Mouse (Mus musculus) inflammation-experienced regulatory T-cells, adult 6 months (primary cell): ENCODE data around the gene Insig1. TPM values are rescaled to one million over a fixed set of nuclear protein-coding genes. Genes with fewer than 3 reads are reported as not detected.

Source experiments
- ATAC-seq: one replicate; pipeline ENCODE4 v1.8.0; 2017
- polyA plus RNA-seq, 3 experiments: library from polyadenylated mRNA; unstranded; fragments of 100-300 nt; shearing (Covaris generic); gene quantifications; one replicate each; pipeline ENCODE4 v1.2.1; 2017

Insig1 gene
- 10 to 100 TPM; 22.3 to 43.4 (median 26.7) TPM for polyA plus RNA-seq

DNA sequence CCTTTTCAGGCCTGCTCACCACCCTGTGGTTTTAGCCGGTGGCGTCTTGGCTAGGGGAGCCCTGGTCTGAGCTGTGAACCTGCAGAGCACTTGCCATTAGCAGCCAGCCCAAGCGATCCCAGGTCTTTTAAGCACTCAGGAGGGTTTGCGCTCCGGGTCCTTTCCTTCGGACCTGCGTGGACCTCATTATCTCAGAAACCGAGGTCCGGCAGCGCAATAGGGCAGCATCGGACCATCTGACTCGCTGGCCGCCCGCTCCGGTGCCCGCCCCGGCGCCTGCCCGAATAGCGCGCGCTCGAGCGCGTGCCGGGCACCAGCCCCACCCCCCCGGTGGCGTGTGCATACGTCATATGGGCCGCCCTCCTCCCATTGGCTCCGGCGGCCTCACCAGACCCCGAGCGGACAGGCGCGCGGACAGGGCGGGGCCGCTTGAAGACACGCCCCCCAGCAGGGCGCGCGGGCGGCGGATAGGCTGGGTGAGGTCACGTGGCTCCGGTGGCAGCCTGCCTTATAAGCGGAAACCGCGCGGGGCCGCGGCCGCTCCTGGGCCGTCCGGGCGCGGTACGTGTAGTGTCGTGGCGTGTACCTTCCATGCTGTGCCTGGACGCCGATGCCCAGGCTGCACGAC lies at the start of gene Insig1:
TSS of gene Insig1 (plus strand) at position 536 of the 628 bp plus-strand sequence.
- ATAC-seq: peak; percentile 77

DNA sequence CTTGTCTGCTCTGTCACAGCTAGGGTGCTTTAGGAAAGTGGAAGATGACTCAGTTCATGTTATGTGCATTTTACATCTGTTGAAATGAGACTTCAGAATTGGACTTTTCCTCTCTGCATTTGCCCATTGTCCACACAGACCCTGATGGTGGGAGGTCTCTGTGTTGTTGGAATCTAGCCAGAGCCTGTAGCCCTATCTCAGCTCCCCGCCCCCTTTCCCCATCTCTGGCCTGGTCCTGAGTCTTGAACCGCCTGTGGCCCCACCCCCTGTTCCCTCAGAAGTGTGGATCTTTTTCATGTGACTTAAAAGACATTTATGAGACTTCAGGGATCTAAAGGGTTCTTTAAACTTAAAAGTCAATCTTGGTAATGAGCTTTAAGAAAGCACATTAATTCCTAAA lies 47.7 kb upstream of the Insig1 start:
- no peak for ATAC-seq

DNA sequence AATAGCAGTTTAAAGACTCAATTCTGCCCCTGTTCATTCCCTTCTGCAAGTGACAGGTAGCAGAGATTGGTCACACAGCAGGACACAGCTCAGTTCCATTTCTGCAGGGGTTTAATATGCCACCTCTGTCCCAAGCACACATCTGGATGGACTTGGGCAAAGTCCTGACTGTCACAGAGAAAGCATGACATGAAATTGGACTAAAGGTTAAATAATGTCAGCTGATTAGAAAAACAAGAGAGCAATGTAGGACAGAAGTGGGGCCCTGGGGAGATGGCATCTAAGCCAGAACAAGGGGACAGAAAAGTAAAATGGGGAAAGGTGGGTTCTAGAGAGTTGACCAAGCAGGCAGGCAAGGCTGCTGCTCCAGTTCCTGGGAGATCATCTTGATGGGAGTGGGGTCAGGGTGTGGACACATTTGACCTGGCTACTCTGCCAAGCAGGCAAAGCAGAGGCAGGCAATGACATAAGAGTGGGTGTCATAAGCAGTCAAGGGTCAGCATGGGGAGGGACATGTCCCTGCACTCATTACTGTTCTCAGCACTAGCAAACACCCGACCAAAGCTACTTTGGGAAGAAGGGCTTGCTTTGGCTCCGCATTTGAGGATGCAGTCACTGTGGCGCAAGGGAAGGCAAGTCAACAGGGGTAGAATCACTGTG lies 39.5 kb upstream of the Insig1 start:
- ATAC-seq: no peak

DNA sequence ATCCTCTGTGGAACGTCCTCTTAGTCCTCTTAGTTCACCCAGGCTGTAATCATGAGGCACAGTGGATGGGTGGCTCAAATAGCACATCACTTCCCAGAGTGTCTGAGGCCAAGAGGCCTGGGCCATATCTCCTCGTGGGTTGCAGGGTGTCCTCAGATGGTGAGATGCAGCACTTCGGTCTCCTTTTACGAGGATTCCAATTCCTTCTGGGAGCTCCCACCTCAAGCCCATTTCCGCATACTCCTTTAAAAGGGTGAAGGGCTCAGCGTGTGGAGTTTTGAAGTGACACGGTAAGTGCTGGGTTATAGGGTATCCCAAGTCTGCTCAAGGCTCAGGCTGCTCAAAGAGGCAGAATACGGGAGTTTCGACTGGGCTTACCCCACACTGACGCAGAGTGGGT lies 38.3 kb upstream of the Insig1 start:
- no peak for ATAC-seq

DNA sequence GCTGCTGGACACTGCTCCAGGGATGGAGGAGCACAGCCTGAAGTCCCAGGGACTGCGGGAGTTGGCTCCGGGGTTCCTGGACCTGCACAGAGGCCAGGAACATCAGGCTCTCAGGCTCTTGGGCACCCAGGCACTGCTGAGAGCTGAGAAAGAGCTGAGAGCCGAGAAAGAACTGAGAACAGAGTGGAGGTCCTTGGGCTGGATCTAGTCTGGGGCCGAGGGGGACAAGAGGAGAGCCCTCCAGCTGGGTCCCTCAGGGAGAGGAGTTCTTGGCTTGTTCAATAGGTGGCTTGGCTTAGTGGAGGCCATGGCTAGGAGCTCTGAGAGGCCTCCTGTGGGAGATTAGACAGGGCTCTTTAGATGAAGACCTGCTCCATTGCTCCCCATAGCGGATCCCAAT lies 37.9 kb upstream of the Insig1 start:
- ATAC-seq: no peak

DNA sequence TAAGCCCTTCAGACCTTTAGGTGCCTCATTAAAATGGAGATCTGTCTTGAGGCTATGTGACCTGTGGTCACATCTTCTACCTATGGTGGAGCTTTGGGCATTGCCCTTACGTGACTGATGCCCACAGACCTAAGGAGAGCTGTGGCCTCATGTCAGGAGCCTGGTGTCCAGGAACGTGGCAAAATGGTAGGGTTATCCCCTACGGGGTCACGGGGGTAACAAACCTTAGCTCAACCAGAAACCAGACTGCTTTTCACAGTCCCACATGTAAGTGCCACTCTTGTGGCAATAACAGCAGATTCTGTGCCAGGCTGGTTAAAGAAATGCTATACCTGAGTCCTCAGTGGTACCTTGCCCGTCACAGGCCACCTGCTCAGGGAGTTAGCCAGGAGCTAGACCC lies 37.3 kb upstream of the Insig1 start:
- ATAC-seq: no peak

DNA sequence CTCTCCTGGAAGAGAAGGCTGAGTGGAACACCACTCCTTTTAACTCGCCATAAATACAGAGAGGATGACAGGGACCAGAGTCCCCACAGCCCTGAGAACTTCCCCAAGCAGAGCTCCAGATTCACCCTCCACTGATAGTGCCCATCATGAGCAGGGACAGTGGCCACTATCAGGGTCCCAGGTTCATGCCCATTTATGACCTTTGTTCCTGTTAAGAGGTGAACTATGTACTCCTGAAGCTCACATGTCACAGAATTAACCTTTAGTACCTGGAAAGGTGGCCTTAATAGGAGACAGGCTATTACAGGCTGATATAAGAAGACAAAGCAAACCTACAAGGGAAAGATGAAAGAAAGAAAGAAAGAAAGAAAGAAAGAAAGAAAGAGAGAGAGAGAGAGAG lies 35.2 kb upstream of the Insig1 start:
- ATAC-seq: no peak

DNA sequence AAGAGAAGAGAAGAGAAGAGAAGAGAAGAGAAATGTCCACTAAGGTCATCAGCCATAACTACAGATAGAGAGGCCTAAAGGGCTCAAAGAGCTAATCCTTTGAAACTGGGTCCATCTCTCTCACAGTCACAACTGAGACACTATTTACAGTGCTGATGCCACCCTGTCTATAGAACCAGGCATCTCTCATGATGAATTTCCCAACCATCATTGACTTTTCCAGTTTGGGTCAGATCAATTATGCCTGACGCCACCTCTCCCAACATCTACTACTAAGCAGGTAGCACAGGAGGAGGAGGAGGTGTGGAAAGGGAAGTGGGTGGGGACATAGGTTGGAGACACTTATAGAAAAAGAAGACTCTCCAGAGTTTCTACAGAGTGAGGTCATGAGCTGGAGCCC lies 34.6 kb upstream of the Insig1 start:
- ATAC-seq: no peak

DNA sequence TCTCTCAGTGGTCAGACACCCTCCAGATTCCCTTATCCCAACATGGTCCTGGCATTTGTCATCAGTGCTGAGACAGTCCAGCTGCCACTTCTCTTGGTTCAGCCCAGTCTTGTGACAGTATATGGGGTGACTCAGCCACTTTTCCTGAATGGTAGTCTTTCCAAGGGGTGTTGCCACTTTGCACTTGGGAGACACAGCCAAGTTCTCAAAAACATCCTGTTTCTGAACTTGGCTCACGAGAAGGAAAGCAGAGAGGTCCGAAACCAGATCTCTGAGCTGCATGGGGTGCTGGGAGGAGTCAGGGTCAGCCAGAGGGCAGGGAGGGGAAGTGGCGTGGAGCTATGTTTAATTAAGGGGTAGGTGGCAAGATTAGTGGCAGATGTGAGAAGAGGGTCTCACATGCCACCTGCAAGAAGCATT lies 34.0 kb upstream of the Insig1 start:
- no peak for ATAC-seq

DNA sequence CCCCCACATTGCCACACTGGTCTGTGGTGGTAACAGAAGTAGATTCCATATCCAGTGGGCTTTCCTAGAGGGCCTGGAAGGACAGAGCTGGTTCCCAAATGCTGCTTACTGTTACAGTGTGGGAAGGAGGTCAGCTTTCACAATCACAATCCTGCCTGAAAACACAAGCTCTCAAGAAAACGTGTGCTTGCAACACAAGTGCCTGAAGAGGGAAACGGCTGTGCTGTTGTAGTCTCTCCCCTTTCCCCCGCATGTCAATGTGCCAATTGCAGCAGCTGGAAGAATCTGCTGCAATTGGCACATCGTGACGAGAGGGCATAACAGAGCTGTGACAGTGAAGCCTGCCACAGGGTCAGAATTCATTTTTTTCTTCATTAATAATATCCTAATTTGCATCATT lies 33.5 kb upstream of the Insig1 start:
- ATAC-seq: no peak

DNA sequence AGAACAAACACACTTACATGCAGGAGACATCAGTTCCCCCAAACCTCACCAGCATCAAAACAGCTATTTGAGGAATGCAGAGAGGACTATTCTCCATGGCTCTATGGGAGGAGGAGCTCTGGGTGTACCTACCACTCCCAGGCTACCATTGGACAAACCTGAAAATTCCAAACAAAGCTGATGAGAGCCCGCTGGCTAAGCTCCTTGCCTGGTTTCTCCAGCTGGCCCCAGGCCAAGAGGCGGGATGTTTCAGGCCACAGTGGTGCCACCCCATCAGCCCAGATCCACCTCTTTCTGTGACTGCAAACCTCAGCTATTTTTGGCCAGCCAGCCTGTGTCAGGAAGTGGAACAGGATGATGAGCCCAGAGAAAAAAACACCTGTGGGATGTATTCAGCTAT lies 33.0 kb upstream of the Insig1 start:
- no peak for ATAC-seq

DNA sequence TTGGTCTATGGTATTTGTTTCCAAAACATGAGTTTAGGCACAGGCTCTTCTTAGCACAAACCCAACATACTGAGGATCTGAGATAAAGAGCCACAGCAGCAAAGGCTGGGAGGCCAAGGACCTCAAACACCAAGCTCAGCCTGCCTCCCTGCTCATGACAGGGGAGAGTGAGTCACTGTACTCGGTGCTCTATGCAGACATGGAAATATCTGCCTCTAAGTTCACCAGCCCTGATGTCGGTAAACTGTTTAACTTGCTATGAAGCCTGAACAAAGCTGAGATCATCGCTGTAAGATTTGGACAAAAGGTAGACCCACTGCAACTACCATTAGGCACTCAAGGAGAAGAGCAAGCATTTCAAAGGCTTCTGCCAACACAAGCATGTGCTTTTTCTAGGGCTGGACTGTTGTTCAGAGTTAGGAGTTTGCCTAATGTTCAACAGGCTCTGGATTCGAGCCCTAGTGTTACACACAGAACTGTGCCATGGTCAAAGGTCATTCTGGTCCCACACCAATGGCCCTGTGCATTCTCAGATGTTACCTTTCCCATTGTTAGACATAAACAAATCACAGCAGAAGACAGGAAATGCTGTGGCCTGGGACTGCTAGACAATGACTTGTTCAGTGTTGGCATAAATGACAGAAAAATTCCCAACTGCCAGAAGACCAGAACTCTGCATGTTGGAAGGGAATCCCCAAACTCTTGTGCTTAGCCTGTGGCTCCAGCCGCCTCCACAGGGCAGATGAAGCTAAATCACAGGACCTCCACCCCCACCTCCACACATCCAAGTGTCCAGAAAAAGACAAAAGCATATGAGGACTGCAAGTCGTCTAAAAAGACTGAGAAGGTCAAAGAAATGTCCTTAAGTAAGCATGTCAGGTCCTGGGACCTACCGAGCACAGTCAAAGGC lies 31.2 kb upstream of the Insig1 start:
- no peak for ATAC-seq

DNA sequence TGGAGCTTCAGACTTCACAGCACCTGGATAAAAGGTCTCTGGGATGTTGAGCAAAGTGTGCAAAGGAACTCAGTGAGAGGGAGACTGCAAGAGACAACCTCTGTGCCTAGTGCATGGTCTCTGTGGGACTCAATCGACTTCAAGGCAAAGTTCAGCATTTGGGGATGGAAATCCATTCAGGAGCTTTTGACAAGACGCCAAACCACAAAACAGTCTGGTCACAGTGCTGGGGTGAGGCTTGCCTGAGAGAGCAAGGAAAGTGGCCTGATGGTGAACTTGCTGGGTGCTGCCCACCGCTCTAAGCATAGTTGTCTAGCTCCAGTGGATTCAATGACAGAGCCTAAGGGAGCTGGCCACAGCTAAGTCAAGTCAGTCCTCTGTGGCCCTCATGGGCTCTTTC lies 30.4 kb upstream of the Insig1 start:
- no peak for ATAC-seq

DNA sequence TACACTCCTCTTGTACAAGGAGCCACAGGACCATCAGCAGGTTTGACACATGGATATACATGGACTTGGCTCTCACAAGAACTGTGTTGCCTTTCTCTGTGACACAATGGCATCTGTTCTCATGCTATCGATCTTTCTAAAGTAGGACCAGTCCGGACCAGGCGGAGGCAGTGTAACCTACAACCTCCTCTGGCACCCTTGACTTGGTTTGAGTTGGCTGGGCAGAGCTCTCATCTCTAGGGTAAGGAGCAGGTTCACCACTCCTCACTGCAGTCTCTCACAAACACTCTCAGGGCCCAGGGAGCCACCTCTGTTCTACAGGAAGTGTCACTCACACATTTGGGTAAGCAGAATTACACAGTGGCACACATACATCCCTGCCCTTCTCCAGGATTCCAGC lies 29.1 kb upstream of the Insig1 start:
- ATAC-seq: no peak

DNA sequence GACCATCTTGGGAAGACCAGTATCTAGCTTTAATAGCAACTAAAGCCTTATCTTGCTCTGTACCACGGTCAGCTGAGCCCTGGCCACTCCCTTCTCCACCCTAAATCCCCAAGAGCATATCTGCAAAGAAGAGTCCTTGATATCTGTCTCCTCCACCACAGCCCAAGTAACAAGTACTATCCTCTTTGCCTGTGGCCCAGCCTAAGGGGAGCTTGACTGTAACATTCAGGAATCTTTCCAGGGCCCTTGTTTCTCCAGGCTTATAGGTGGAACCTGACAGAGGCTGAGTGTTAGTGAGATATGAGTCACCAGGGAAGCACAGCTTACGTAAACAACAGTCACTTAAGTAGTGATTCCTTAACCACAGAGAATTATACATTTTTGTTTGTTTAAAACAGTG lies 28.4 kb upstream of the Insig1 start:
- no peak for ATAC-seq

DNA sequence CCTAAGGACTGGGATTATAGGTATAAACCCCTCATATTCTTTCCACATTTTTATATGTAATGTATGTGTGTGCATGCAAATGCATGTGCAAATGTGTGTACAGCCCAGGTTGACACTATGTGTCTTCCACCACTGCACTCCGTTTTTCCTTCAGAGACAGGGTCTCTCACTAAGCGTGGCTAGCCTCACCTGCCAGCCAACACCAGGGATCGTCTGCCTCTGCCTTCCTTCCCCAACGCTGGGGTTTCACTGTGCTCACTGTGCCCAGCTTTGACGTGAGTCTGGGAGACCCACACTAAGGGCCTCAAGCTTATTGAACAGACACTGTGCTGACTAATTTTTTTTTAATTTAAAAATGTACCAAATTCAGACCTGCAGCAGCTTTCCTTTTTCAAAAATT lies 27.8 kb upstream of the Insig1 start:
- no peak for ATAC-seq

DNA sequence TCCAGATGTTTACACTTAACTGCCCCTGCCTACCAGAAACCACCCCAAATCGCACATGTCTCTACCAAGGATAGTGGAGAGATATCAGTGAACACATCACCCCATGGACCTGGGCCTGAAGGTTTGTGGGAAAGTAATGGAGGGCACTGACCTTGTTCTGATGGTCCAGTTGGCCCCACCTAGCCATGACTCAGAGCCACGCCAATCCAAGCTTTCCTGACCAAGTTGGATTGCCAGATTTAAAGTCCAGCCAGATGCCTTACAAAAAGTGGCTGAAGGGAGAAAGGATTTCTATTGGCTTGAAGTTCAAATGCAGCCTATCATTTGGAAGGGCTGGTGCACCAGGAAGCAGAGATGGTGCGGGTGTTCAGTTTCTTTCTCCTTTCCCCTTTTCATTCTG lies 24.2 kb upstream of the Insig1 start:
- no peak for ATAC-seq

DNA sequence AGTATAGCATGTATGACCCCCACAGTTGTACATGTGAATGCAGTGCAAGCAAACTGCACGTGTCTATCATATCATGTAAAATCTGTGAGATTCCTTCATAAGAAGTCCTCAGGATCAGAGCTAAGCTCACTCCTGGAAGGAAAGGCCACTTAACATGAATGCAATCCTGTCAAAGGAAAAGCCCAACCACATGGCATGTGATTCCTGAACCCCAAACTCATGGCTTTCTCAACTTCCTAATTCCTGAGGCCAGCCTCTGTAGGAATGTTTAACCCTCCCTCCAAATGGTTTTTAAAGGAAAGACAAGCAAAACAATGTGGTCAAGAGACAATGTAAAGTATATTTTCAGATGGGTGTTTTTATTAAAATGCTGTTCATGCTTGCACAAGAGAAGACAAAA lies 23.2 kb upstream of the Insig1 start:
- no peak for ATAC-seq

DNA sequence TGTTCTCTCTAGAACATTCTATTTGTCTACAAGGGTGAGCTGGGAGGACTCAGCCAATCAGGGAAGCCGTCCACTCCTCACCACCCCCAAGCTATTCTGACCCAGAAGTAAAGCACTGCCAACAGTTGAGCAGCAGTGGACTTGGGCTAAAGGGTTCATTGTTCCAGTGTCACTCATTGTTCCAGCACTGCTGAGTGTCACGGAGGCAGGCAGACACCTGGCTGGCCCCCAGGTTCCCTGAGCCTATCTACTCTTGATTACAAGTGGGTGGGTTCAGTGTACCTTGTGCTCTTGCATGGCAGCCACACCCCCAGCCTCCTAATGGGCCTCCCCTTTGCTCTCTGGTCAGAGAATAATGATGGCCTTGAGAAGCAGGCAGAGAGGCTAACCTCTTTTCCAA lies 15.7 kb upstream of the Insig1 start:
- no peak for ATAC-seq

DNA sequence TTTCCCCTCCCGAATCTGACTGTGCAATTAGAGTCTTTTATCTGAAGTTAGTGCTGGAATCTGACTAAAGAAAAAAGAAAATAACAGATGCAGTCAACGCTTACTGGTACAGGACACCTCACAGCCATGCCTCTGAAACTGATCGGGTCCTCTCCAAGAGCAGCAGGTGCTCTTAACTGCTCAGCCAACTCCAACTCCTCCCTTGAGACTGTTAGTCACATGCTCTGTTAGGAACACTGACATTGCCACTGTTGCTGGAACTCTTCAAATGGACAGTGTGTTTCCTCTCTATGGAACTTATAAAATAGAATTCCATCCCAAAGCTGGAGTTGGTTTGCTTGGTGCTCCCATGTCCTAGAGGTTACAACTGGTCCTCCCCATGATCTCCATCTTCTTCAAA lies 14.3 kb upstream of the Insig1 start:
- ATAC-seq: no peak

DNA sequence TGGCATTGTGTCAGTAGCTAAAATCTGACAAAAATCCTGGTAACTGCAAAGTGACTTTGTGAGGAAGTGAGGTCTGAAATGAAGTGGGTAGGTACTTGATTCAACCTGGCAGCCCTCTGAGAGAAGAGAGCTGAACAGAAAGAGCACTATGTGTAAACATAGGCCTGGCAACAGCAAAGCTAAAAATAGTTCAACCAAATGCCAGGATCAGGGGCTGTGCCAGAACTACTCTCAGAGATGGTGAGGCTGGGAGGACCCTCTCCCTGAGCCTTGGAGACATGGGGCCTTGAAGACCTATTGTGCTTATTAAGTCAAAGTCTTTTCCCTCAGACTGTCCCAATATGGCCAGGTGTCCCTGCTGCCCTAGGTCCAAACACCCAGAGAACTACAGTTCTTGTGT lies 10.7 kb upstream of the Insig1 start:
- no peak for ATAC-seq

DNA sequence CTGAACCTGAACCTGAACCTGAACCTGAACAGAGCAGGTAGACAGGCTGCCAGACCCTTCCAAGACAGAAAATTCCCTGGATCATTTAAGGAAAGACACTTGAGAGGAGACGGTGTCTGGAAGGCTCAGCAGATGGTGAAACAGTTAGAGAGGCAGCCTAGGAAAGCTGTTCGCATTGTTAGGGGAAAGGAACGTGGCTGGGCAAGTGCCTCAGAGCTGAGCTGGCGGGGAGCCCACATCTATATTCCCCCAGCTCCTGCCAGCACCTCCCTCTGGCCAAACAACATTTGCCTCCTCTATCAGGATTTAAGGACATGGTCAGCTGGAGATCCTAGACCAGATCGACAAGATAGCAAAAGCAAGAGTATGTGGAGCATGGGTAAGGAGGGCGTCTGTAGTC lies 10.2 kb upstream of the Insig1 start:
- ATAC-seq: no peak

DNA sequence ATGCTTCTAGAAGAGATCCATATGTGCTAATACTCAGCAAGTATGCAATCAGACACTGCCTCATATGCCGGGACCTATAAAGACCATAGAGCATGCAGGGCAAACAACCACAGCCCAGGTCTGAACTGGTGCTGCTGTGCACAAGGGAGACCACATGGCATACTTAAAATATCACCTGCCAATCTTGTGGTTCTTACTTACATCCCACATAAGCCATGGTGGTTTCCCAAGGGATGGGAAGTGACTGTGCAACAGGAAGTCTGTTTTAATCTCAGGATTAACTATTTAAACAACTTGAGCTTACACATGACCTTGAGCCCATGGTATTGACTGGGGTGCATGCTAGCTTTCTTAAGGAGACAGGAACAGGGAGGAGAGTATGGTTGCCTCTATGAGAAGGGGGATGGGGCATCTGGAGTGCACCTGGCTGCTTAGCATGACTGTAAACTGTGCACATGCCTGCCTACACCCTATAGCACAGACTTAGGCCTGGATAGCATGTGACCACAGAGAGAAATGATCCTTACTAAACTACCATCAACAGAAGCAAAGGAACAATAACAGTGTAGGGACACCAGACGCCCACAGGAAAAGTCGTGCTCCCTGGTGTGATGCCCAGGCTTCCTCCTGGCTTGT lies 7.1 kb upstream of the Insig1 start:
- ATAC-seq: no peak
